Mouse (Mus musculus): ENCODE measurements around the gene Rbbp5. TPM values are rescaled to one million over a fixed set of nuclear protein-coding genes. Genes with fewer than 3 reads are reported as not detected.

Rbbp5 gene
- 84.8 TPM for polyA plus RNA-seq (2017; shearing (Covaris generic))

GRCm38 (mm10) chr1:132476928-132477691, at the start of gene Rbbp5:
Gene Rbbp5 (plus strand): TSS chr1:132477365.

GRCm38 (mm10) chr1:132506058-132506457, 28.9 kb downstream of the Rbbp5 start, which contains the start of gene Tmem81:
Gene Tmem81 (plus strand): TSS chr1:132506230.

GRCm38 (mm10) chr1:132542762-132543306, 65.7 kb downstream of the Rbbp5 start, which contains the start of gene Cntn2:
Gene Cntn2 (minus strand): TSS chr1:132543256.

Other genes with a start within 250 kb of the Rbbp5 start
- not detected for gene Gm10188, start 247.6 kb upstream of the Rbbp5 start, polyA plus RNA-seq (2017; shearing (Covaris generic))
- not detected for gene Klhdc8a, start 178.7 kb upstream of the Rbbp5 start, polyA plus RNA-seq (2017; shearing (Covaris generic))
- gene Nuak2, start 161.2 kb upstream of the Rbbp5 start, polyA plus RNA-seq (2017; shearing (Covaris generic)) = 4.3 TPM
- gene Tmcc2, start 86.1 kb upstream of the Rbbp5 start, polyA plus RNA-seq (2017; shearing (Covaris generic)) = 3.7 TPM
- 5.9 TPM for gene Dstyk, start 59.8 kb upstream of the Rbbp5 start, polyA plus RNA-seq (2017; shearing (Covaris generic))
- gene Tmem81, start 28.9 kb downstream of the Rbbp5 start, polyA plus RNA-seq (2017; shearing (Covaris generic)) = 11.9 TPM
- not detected for gene Cntn2, start 65.9 kb downstream of the Rbbp5 start, polyA plus RNA-seq (2017; shearing (Covaris generic))

Data from activated CD4-positive, CD25-positive, alpha-beta regulatory T cell, adult 9 weeks (primary cell).